Mouse (Mus musculus) hindbrain, postnatal 0 days (tissue): ENCODE measurements around the gene Eomes. TPM values are rescaled to one million over a fixed set of nuclear protein-coding genes. Genes with fewer than 3 reads are reported as not detected.

Experiments
- ATAC-seq: fragments of 200-750 bp; cut with Nextera tagmentation; 2 replicates; pipeline ENCODE4 v1.8.0; 2017; ENCODE audit warnings: mild to moderate bottlenecking, moderate TSS enrichment, moderate library complexity
- DNase-seq: peaks from one replicate; pipeline ENCODE4 v3.0.0-alpha.2; 2015; ENCODE audit warnings: low spot score
- H3K27ac ChIP-seq: fragments of 300-500 bp; sonication (generic); 2 replicates; pipeline ENCODE4 v1.5.1; 2014; ENCODE audit warnings: mild to moderate bottlenecking
- H3K27me3 ChIP-seq: fragments of 300-500 bp; sonication (generic); 2 replicates; pipeline ENCODE4 v1.6.1; 2014; ENCODE audit warnings: low read length, mixed read lengths; ENCODE audit not compliant: insufficient read depth
- H3K36me3 ChIP-seq: fragments of 300-500 bp; sonication (generic); 2 replicates; pipeline ENCODE4 v1.6.1; 2014; ENCODE audit warnings: low read length, mixed read lengths; ENCODE audit not compliant: insufficient read depth
- H3K4me1 ChIP-seq: fragments of 300-500 bp; sonication (generic); 2 replicates; pipeline ENCODE4 v1.6.1; 2014; ENCODE audit warnings: antibody characterized with exemption, low read length, mixed read lengths; ENCODE audit not compliant: insufficient read depth
- H3K4me2 ChIP-seq: fragments of 300-500 bp; sonication (generic); 2 replicates; pipeline ENCODE4 v1.6.1; 2014; ENCODE audit warnings: low read depth, mild to moderate bottlenecking, low read length, moderate library complexity, mixed read lengths
- H3K4me3 ChIP-seq: fragments of 300-500 bp; sonication (generic); 2 replicates; pipeline ENCODE4 v1.5.1; 2014; ENCODE audit warnings: low read length
- H3K9ac ChIP-seq: fragments of 300-500 bp; sonication (generic); replicated peaks from 2 replicates; pipeline ENCODE4 v1.6.1; 2014; ENCODE audit warnings: mild to moderate bottlenecking, low read length, moderate library complexity, mixed read lengths
- H3K9me3 ChIP-seq: fragments of 300-500 bp; sonication (generic); 2 replicates; pipeline ENCODE4 v1.6.1; 2016; ENCODE audit warnings: low read length, mixed read lengths
- CTCF ChIP-seq: IDR thresholded peaks from 2 replicates; pipeline ENCODE4 v1.5.1; 2016; ENCODE audit warnings: antibody characterized with exemption, control low read depth, low read depth
- WGBS: fragments of 180-500 bp; shearing (Covaris S2); extraction: QIAGEN DNeasy Blood & Tissue Kit; methylation state at CpG from one replicate; pipeline ENCODE4 v1.1.7; 2014; 5-methylcytosine and 5-hydroxymethylcytosine counted together
- polyA plus RNA-seq: library from polyadenylated mRNA; unstranded; fragments of >200 nt; fragmentation: Nextera tagmentation; extraction: Ambion mirVana; gene quantifications from 2 replicates; pipeline ENCODE4 v1.2.1, GENCODE M21; 2015
- total RNA-seq: library from RNA; depleted of rRNA; stranded (reverse); fragments of >200 nt; gene quantifications from 2 replicates; pipeline ENCODE4 v1.2.3, GENCODE M21; 2014

Gene Eomes
- total and polyA plus RNA-seq, 2 experiments from 2014 or later, result 8.6 to 19.4 TPM

GRCm38 (mm10) chr9:118492932-118493698, 15.1 kb downstream of the Eomes start:
- H3K4me1 ChIP-seq, result no peaks in the 10 kb centered on the region; the same call in 1 of the 2 replicates
- TF ChIP-seq CTCF, result no peak
- H3K9ac ChIP-seq, result no peak overlapping the region
- no peak overlapping the region for H3K4me2 ChIP-seq
- H3K27ac ChIP-seq, result no peak overlapping the region
- peaks cover 6% of the 10 kb centered on the region; the same call in 1 of the 2 replicates for H3K27me3 ChIP-seq
- H3K9me3 ChIP-seq, result no peaks in the 10 kb centered on the region
- ATAC-seq (no peak), DNase-seq (no peak)
- H3K4me3 ChIP-seq, result no peak overlapping the region
- H3K36me3 ChIP-seq, result no peaks in the 10 kb centered on the region
- WGBS, result 85% methylated on average over 8 of the region's 8 CpGs

DNA sequence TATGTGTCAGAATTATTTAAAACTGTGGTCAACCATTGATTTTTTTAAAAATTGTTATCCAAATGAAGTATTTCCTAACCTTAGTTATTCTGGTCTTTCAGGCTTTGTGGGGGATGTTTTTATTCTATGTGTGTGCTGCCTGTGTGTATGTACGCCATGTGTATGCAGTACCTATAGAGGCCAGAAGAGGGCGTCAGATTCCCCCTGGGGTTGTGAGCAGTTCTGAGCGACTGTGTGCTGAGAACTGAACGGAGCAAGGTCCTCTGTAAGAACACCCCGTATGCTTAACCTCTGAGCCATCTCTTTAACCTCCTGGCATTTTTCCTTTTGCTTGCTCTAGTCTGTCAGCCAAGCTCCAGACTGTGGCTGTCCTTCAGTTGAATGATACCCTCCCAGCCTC, 16.1 kb downstream of the Eomes start:
- Histone ChIP-seq H3K4me1 (no peaks in the 10 kb centered on the region), H3K36me3 (no peaks in the 10 kb centered on the region), H3K4me2 (no peak overlapping the region), H3K4me3 (no peak overlapping the region), H3K27me3 (peaks cover under 1% of the 10 kb centered on the region; the same call in 1 of the 2 replicates), H3K9ac (no peak overlapping the region), H3K27ac (no peak overlapping the region), H3K9me3 (no peaks in the 10 kb centered on the region)
- WGBS, result 98% methylated on average over 5 of the region's 5 CpGs
- no peak for ATAC-seq
- TF ChIP-seq CTCF, result peak; percentile 29
- DNase-seq, result no peak

- ATAC-seq (no peak), DNase-seq (no peak)
- 93% methylated on average over 3 of the region's 3 CpGs for WGBS
- Histone ChIP-seq H3K4me2 (no peak overlapping the region), H3K9me3 (no peaks in the 10 kb centered on the region), H3K9ac (no peak overlapping the region), H3K36me3 (no peaks in the 10 kb centered on the region), H3K27me3 (no peaks in the 10 kb centered on the region; the same call in 1 of the 2 replicates), H3K4me3 (no peak overlapping the region), H3K4me1 (no peaks in the 10 kb centered on the region), H3K27ac (no peak overlapping the region)
- no peak for TF ChIP-seq CTCF
These were observed 17.9 kb downstream of the Eomes start for GRCm38 (mm10) chr9:118495933-118496332.

DNA sequence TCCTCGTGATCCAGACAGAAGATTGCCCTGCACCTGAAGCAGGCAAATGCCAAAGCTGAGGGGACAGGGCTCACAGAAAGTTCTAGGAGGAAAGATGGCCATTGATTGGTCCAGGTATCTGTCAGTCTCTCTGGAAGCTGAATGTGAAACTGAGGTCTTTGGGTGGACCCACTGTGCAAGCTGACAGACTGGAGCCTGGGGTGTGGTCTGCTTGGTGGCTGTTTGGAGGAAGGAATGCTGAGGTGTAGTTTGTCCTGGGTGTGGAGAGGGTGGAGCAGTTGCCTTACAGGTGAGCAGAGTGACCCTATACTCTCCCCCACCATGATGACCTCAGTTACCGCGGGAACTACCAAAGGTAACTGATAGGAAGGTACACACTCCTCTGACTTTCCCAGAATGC, 18.9 kb downstream of the Eomes start:
- no peaks in the 10 kb centered on the region for H3K9me3 ChIP-seq
- ATAC-seq, result no peak
- no peak overlapping the region for H3K9ac ChIP-seq
- H3K4me3 ChIP-seq, result no peak overlapping the region
- DNase-seq, result no peak
- H3K4me2 ChIP-seq, result no peak overlapping the region
- no peak for TF ChIP-seq CTCF
- H3K4me1 ChIP-seq, result no peaks in the 10 kb centered on the region
- H3K27ac ChIP-seq, result no peak overlapping the region
- H3K27me3 ChIP-seq, result no peaks in the 10 kb centered on the region; the same call in 1 of the 2 replicates
- no peaks in the 10 kb centered on the region for H3K36me3 ChIP-seq
- WGBS, result 90% methylated on average over 3 of the region's 3 CpGs

- Histone ChIP-seq H3K36me3 (no peaks in the 10 kb centered on the region), H3K27me3 (no peaks in the 10 kb centered on the region), H3K4me2 (no peak overlapping the region), H3K9me3 (no peaks in the 10 kb centered on the region), H3K27ac (no peak overlapping the region), H3K9ac (no peak overlapping the region), H3K4me3 (no peak overlapping the region), H3K4me1 (no peaks in the 10 kb centered on the region)
- no peak for DNase-seq
- no peak for ATAC-seq
- WGBS, result 69% methylated on average over 7 of the region's 7 CpGs
- TF ChIP-seq CTCF, result no peak
These were observed 20.0 kb downstream of the Eomes start for GRCm38 (mm10) chr9:118498061-118498460.

DNA sequence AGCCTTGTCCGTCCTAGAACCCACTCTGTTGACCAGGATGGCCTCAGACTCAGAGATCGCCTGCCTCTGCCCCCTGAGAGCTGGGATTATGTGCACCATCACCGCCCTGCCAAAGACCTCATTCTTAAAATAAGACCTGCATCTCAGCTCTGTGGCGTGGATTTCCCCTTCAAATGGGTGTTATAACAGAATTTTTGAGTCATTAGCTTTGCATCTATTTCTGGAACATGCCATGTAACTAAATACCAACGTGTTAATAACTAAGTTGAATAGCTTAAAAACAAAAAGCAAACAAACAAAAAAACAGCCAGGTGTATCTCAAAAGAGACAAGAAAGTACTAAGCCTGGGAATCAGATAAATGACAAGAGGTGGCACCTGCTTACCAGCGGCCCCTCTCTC, 23.0 kb downstream of the Eomes start:
- Histone ChIP-seq H3K9ac (no peak overlapping the region), H3K27ac (no peak overlapping the region), H3K36me3 (no peaks in the 10 kb centered on the region), H3K4me1 (no peaks in the 10 kb centered on the region), H3K9me3 (no peaks in the 10 kb centered on the region), H3K4me2 (no peak overlapping the region), H3K4me3 (no peak overlapping the region), H3K27me3 (no peaks in the 10 kb centered on the region)
- ATAC-seq, result no peak
- DNase-seq, result no peak
- no peak for TF ChIP-seq CTCF
- WGBS, result 73% methylated on average over 6 of the region's 6 CpGs

DNA sequence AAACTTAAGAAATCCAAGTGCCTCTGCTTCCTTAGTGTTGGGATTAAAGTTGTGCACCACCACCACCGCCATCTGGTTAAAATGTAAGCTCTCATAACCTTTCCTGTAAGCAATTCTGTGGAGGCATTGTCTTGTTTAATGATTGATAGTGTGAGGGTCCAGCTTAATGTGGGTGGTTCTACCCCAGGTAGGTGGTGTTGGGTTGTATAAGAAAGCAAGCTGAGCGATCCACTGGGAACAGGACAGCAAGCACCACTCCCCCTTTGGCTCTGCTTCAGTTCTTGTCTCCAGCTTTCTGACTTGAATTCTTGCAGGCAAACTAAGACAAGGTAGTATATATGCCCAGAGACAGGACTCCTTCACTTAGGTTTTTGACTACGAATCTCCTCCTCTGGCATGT, 26.6 kb downstream of the Eomes start:
- Histone ChIP-seq H3K27ac (no peak overlapping the region), H3K9me3 (no peaks in the 10 kb centered on the region), H3K36me3 (no peaks in the 10 kb centered on the region), H3K27me3 (no peaks in the 10 kb centered on the region), H3K4me2 (no peak overlapping the region), H3K4me1 (peaks cover 10% of the 10 kb centered on the region; the same call in 1 of the 2 replicates), H3K9ac (no peak overlapping the region), H3K4me3 (no peak overlapping the region)
- no peak for ATAC-seq
- WGBS, result 88% methylated on average over 3 of the region's 3 CpGs
- DNase-seq, result no peak
- no peak for TF ChIP-seq CTCF
